Mouse (Mus musculus): ENCODE results near the gene Axin1. TPM values are rescaled to one million over a fixed set of nuclear protein-coding genes. Genes with fewer than 3 reads are reported as not detected.

Axin1 gene
- polyA plus RNA-seq, 1 experiment from 2014 or later, result 3.7 TPM

- H3K9me3 ChIP-seq (replicated peaks), result no peaks in the 10 kb centered on the region
- WGBS (ENCODE audit: insufficient replicate concordance), result under 1% methylated on average over 32 of the region's 32 CpGs
Measured at GRCm38 (mm10) chr17:26123267-26123684, 15.2 kb upstream of the Axin1 start, which contains the start of gene Mrpl28. Mrpl28 (plus strand) TSS chr17:26123500.

GRCm38 (mm10) chr17:26124560-26124959 is 13.9 kb upstream of the Axin1 start:
- Histone ChIP-seq H3K27me3 (peaks cover 2% of the 10 kb centered on the region; the same call in 1 of the 2 replicates), H3K4me1 (replicated peaks) (peaks cover 40% of the 10 kb centered on the region), H3K4me3 (replicated peaks) (peak overlapping the region; percentile 90), H3K4me2 (peak overlapping the region; percentile 92), H3K36me3 (peaks cover 47% of the 10 kb centered on the region), H3K9ac (peak overlapping the region; percentile 88), H3K9me3 (replicated peaks) (no peaks in the 10 kb centered on the region), H3K27ac (peak overlapping the region; percentile 74)
- ATAC-seq (ENCODE audit: low read depth) (no peak), DNase-seq (no peak)
- WGBS (ENCODE audit: insufficient replicate concordance), result 70% methylated on average over 7 of the region's 7 CpGs

More at GRCm38 (mm10) chr17:26123267-26123684, 15.2 kb upstream of the Axin1 start, which contains the start of gene Mrpl28:
- peak within 1 kb of the TSS; percentile 74 for H3K27ac ChIP-seq
- peak within 1 kb of the TSS; percentile 88 for H3K9ac ChIP-seq
- peaks cover 35% of the 10 kb centered on the region for H3K36me3 ChIP-seq
- ATAC-seq (ENCODE audit: low read depth) (peak; percentile 87), DNase-seq (peak; percentile 80)
- peak within 1 kb of the TSS; percentile 92 for H3K4me2 ChIP-seq
- peaks cover 40% of the 10 kb centered on the region for H3K4me1 ChIP-seq (replicated peaks)
- peak within 1 kb of the TSS; percentile 90 for H3K4me3 ChIP-seq (replicated peaks)
- H3K27me3 ChIP-seq, result peaks cover 13% of the 10 kb centered on the region

GRCm38 (mm10) chr17:26125226-26125625 is 13.3 kb upstream of the Axin1 start:
- ATAC-seq (ENCODE audit: low read depth), result no peak

GRCm38 (mm10) chr17:26131062-26131732 is 7.3 kb upstream of the Axin1 start:
- H3K9me3 ChIP-seq (replicated peaks), result no peaks in the 10 kb centered on the region
- 88% methylated on average over 18 of the region's 18 CpGs for WGBS (ENCODE audit: insufficient replicate concordance)
- H3K4me2 ChIP-seq, result no peak overlapping the region
- no peak for ATAC-seq (ENCODE audit: low read depth)
- no peak overlapping the region for H3K4me3 ChIP-seq (replicated peaks)
- no peak overlapping the region for H3K27ac ChIP-seq
- no peak overlapping the region for H3K9ac ChIP-seq
- H3K27me3 ChIP-seq, result no peaks in the 10 kb centered on the region
- DNase-seq, result no peak
- 0 out of 2 replicates have a peak, but pooled peaks cover 5% of the 10 kb centered on the region for H3K4me1 ChIP-seq (replicated peaks)
- H3K36me3 ChIP-seq, result peaks cover 57% of the 10 kb centered on the region

More at GRCm38 (mm10) chr17:26125226-26125625, 13.3 kb upstream of the Axin1 start:
- Histone ChIP-seq H3K4me1 (replicated peaks) (peaks cover 35% of the 10 kb centered on the region), H3K9ac (peak overlapping the region; percentile 88; the same call in 1 of the 2 replicates), H3K4me3 (replicated peaks) (no peak overlapping the region), H3K27me3 (no peaks in the 10 kb centered on the region), H3K4me2 (peak overlapping the region; percentile 92), H3K9me3 (replicated peaks) (no peaks in the 10 kb centered on the region), H3K27ac (no peak overlapping the region), H3K36me3 (peaks cover 53% of the 10 kb centered on the region)
- 86% methylated on average over 10 of the region's 10 CpGs for WGBS (ENCODE audit: insufficient replicate concordance)
- no peak for DNase-seq

- Histone ChIP-seq H3K36me3 (peaks cover 48% of the 10 kb centered on the region), H3K27me3 (no peaks in the 10 kb centered on the region), H3K4me1 (replicated peaks) (peaks cover 6% of the 10 kb centered on the region; the same call in 1 of the 2 replicates), H3K9ac (no peak overlapping the region), H3K4me3 (replicated peaks) (no peak overlapping the region), H3K27ac (no peak overlapping the region), H3K4me2 (no peak overlapping the region), H3K9me3 (replicated peaks) (no peaks in the 10 kb centered on the region)
- WGBS (ENCODE audit: insufficient replicate concordance), result 85% methylated on average over 18 of the region's 18 CpGs
- DNase-seq (no peak), ATAC-seq (ENCODE audit: low read depth) (no peak)
Measured at GRCm38 (mm10) chr17:26131856-26132853, 6.3 kb upstream of the Axin1 start.

GRCm38 (mm10) chr17:26137106-26137750 is 1.3 kb upstream of the Axin1 start:
- Histone ChIP-seq H3K4me1 (replicated peaks) (peaks cover 36% of the 10 kb centered on the region), H3K27me3 (no peaks in the 10 kb centered on the region), H3K27ac (peak overlapping the region; percentile 88), H3K4me3 (replicated peaks) (peak overlapping the region; percentile 78; the same call in 1 of the 2 replicates), H3K9ac (peak overlapping the region; percentile 95), H3K4me2 (peak overlapping the region; percentile 93), H3K36me3 (0 out of 2 replicates have a peak, but pooled peaks cover under 1% of the 10 kb centered on the region), H3K9me3 (replicated peaks) (no peaks in the 10 kb centered on the region)
- no peak for ATAC-seq (ENCODE audit: low read depth)
- 78% methylated on average over 11 of the region's 11 CpGs for WGBS (ENCODE audit: insufficient replicate concordance)
- DNase-seq, result no peak

GRCm38 (mm10) chr17:26137751-26138130 is 747 bp upstream of the Axin1 start:
- DNase-seq (no peak), ATAC-seq (ENCODE audit: low read depth) (no peak)
- Histone ChIP-seq H3K36me3 (peaks cover 5% of the 10 kb centered on the region), H3K4me2 (peak overlapping the region; percentile 93), H3K27ac (peak overlapping the region; percentile 88), H3K9me3 (replicated peaks) (no peaks in the 10 kb centered on the region), H3K27me3 (no peaks in the 10 kb centered on the region), H3K4me1 (replicated peaks) (peaks cover 36% of the 10 kb centered on the region), H3K9ac (peak overlapping the region; percentile 95), H3K4me3 (replicated peaks) (peak overlapping the region; percentile 78)
- 66% methylated on average over 2 of the region's 2 CpGs for whole genome bisulfite sequencing (ENCODE audit: insufficient replicate concordance)

GRCm38 (mm10) chr17:26138901-26139381 is 453 bp downstream of the Axin1 start:
- Histone ChIP-seq H3K4me2 (peak overlapping the region; percentile 93), H3K36me3 (peaks cover 17% of the 10 kb centered on the region), H3K9ac (peak overlapping the region; percentile 95), H3K27ac (peak overlapping the region; percentile 88), H3K4me1 (replicated peaks) (peaks cover 36% of the 10 kb centered on the region), H3K27me3 (no peaks in the 10 kb centered on the region), H3K9me3 (replicated peaks) (no peaks in the 10 kb centered on the region), H3K4me3 (replicated peaks) (peak overlapping the region; percentile 78)
- under 1% methylated on average over 57 of the region's 58 CpGs for WGBS (ENCODE audit: insufficient replicate concordance)
- DNase-seq, result no peak
- ATAC-seq (ENCODE audit: low read depth), result peak; percentile 72

GRCm38 (mm10) chr17:26142796-26143195 is 4.3 kb downstream of the Axin1 start:
- Histone ChIP-seq H3K4me2 (no peak overlapping the region), H3K27me3 (no peaks in the 10 kb centered on the region), H3K9ac (no peak overlapping the region), H3K36me3 (peaks cover 51% of the 10 kb centered on the region), H3K4me3 (replicated peaks) (no peak overlapping the region), H3K4me1 (replicated peaks) (peaks cover 28% of the 10 kb centered on the region), H3K9me3 (replicated peaks) (no peaks in the 10 kb centered on the region), H3K27ac (no peak overlapping the region)
- ATAC-seq (ENCODE audit: low read depth) (no peak), DNase-seq (no peak)
- WGBS (ENCODE audit: insufficient replicate concordance), result 79% methylated on average over 4 of the region's 4 CpGs

GRCm38 (mm10) chr17:26143386-26143785 is 4.9 kb downstream of the Axin1 start:
- Histone ChIP-seq H3K4me1 (replicated peaks) (peaks cover 24% of the 10 kb centered on the region), H3K4me2 (no peak overlapping the region), H3K9ac (no peak overlapping the region), H3K36me3 (peaks cover 56% of the 10 kb centered on the region), H3K27ac (no peak overlapping the region), H3K4me3 (replicated peaks) (no peak overlapping the region), H3K9me3 (replicated peaks) (no peaks in the 10 kb centered on the region), H3K27me3 (no peaks in the 10 kb centered on the region)
- ATAC-seq (ENCODE audit: low read depth) (no peak), DNase-seq (no peak)
- WGBS (ENCODE audit: insufficient replicate concordance), result 85% methylated on average over 5 of the region's 5 CpGs

All from liver, embryonic 13.5 days (tissue).